Mouse (Mus musculus): ENCODE results near the gene Hexim2. TPM values are rescaled to one million over a fixed set of nuclear protein-coding genes. Genes with fewer than 3 reads are reported as not detected.

Gene Hexim2
- total RNA-seq, 2 experiments from 2014 or later: 4.2 to 4.8 TPM

DNA sequence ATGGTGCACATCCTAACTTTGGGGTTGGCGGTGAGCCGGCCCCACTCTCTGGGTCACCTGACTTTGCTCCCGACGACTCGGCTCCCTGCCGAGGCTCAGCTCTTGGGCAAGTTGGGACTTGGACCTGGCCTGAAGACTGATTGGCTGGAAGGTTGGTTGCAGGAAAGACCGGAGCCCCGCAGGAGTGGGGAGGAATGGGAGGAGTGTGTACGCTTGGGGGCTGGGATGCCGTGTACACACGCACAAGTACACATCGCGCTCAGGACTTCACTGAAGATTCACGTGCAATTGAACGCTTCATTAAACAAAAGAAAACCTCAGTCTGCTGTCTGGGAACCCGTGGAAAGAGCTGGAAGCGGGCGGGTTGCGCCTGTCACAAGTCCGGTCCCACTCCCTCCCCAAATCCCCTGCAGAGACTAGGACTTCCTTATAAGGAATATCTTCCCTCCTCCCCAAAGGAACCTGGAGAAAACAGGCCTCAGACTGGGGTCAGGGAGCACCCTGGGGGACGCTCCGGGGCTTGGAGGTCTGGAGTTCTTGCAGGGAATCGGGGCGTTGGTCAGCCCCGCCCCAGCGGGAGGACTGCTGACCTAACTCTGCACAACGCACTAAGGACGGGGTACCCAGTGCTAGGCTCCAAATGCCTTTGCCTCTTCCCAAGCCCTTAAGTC, 20.2 kb upstream of the Hexim2 start:
- peak; percentile 81 for DNase-seq

- DNase-seq: no peak
These were observed 19.7 kb upstream of the Hexim2 start for GRCm38 (mm10) chr11:103112552-103112912.

DNA sequence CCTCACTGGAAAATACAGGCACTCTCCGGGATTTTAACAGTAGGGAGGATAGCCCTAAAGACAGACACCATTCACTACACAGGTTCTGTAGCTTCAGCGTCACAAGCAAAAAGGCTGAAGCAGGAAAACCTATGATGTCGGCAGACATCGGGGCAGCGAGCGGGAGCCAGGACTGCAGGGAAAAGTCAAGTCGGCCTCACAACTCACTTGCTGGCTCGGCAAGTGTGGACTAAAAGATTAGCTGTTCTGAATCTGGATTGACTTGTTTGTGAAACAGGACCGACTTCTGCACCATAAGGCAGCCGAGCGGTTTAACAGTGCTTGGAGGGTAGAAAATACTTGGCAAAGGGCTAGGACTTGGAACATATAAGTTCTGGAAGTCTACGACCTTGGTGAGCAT, 19.2 kb upstream of the Hexim2 start:
- peak; percentile 29 for DNase-seq

GRCm38 (mm10) chr11:103113771-103114170, 18.5 kb upstream of the Hexim2 start:
- DNase-seq: no peak

DNA sequence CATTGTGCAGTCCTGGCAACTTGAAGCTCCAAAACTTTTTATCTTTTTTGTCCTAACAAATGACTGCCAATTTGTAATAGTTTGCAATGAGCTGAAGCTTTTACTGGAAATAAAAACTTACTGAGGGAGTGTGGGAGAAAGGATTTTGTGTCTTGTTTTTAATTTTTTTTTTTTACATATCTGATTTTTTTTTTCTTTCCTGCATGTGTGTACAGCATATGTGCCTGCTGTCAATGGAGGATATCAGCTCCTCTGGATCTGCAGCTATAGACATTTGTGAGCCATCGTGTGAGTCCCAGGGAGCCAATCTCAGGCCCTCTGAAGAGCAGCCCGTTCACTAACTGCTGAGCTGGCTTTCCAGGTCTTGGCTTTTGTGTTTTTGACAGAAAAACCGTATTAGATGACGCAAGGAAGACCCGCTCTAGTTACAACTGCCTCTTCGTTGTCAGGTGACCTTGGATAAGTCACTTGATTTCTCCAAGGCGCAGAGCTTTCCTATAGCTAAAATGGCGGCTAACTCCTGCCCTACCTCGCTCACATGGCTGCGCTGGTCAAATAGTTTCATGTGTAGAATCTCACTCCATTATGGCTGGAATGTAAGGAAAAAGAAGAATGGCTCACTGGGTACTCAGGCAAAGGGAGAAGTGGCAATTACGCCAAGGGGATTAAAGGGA, 17.8 kb upstream of the Hexim2 start:
- DNase-seq: no peak

DNA sequence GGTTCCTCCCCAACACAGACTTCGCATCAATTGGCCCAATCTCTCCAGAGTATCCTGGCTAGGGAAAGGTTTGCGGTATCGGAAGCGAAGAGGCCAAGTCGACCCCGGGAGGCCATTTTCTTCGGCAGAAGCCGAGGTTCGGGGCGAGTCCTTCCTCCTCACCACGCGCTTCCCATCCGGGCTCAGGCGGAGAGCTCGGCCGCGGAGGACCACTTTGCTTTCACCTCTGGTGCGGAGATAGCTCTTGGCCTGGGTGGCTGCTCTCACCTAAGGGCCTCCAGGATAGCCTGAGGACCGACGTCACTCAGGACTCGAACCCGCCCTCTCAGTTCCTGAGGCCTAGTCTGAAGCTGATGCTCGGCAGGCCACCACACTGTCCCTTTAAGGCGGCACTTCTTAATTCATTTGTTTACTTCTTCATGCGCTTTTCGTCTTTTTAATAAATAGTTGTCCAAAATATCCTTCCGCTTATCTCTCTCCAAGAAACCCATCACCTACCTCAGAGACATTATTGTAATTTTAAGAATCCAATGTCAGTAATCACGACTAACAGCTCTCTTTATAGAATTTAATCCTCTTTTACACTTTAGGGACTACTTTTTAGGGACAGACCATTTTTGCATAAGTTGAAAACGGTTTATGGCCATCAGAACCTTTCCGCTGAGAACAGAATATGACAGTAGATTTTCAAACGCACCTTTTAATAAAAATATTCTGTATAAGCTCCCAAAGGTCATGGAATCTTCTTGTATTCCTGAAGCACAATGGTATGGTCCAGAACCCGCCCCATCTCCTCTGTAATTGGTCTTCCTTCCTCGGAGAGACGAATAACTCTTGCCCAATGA, 16.8 kb upstream of the Hexim2 start:
- peak; percentile 81 for DNase-seq

DNA sequence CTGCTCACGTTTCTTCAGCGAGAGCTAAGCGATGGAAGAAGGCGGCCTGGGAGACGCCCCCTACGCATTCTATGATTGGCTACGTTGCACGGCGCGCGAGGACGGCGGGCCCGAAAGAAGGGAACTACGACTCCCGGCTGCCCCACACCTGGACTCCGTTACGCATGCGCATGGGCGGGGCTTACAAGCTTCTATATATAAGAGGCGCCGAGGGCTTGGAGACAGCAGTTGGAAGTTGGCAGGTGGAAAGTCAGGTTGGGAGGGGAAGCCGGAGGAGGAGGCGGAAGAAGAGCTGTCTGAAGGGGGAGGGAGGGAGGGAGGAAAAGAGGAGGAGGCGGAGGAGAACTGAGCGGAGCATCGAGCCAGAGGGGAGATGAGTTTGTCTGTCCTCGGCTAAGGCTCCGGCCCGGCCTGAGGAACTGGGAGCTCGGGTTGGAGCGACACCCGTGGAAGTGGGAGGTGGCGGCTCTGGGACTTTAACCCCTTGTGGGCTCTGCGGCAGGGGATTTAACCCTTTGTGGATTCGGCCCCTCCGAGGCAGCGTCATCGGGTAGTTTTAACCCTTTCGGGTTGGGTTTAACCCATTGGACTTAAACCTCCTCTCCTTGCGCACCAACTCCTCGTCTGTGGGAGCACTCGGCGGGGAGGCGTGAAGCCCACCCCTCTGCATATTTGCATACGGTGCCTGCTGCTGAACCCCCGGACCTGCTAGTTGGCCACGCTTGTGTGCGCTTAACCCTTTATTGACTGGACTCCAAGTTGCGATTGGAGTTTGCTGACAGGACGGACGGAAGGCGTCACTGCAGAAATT, 16.0 kb upstream of the Hexim2 start, which contains the start of gene Hexim1:
Hexim1 (plus strand) TSS at position 224 of the 811 bp plus-strand sequence.
- DNase-seq: peak; percentile 100

GRCm38 (mm10) chr11:103116959-103117590, 15.2 kb upstream of the Hexim2 start:
- DNase-seq: peak; percentile 86

GRCm38 (mm10) chr11:103117591-103118009, 14.6 kb upstream of the Hexim2 start:
- peak; percentile 67 for DNase-seq

- DNase-seq: no peak
These were observed 13.4 kb upstream of the Hexim2 start for GRCm38 (mm10) chr11:103118866-103119265.

DNA sequence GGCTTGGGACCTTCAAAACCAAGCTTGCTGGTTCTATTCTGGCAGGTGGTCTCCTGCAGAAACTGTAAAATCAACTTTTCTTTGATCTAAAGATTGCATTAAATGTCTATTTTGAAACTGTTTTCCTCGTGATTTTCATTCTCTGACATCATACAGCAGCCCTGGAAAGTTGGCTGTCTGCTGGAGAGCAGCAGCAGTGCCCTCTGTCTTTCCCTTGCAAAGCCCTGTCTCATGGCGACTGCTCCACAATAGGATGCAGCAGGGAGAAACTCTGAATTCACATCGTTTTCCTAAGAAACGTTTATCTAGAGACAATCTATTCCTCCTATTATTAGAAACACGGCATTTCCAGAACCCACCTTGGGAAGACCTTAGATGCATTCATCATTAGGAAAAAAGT, 12.6 kb upstream of the Hexim2 start:
- peak; percentile 31 for DNase-seq

- DNase-seq: peak; percentile 35
These were observed 11.9 kb upstream of the Hexim2 start for GRCm38 (mm10) chr11:103120315-103120714.

DNA sequence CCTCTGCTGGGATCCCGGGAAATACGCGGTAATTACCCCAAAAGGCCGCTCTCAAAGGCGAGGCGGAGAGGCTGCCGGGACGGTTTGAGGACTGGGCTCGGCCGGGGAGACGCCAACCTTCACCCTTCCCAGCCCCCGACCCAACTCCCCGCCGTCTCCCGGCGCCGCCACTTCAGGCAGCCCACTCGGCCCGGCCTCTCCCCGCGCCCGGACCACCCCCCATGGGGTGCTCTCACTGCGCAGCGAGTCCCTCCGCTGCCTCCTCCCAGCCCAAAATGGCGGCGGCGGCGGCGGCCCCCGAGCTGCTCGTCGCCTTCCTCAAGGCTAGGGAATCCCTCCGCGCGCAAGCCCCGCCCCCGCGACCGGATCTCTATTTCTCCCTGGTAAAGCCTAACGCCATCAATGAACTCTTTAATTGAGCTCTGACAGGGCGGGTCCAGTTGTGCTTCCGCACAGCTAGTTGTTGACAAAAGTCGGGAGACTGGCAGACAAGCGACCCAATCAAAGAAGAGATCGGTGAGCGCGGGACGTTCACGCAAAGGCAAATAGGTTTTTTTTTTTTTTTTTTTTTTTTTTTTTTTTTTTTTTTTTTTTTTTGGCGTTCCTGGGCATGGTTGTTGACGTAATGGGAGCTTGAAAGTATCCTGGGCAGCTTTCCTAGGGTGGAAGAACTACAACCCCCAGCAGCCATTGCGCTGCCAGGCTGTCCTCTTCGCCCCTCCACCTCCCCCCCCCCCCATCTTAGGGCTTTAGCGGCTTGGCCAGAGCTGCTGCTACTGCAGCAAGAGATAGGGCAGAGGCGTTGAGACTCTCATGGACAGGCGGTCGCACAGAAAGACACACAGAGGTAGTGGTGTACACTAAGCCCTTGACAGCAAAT, 587 bp downstream of the Hexim2 start:
- DNase-seq: peak; percentile 100

DNA sequence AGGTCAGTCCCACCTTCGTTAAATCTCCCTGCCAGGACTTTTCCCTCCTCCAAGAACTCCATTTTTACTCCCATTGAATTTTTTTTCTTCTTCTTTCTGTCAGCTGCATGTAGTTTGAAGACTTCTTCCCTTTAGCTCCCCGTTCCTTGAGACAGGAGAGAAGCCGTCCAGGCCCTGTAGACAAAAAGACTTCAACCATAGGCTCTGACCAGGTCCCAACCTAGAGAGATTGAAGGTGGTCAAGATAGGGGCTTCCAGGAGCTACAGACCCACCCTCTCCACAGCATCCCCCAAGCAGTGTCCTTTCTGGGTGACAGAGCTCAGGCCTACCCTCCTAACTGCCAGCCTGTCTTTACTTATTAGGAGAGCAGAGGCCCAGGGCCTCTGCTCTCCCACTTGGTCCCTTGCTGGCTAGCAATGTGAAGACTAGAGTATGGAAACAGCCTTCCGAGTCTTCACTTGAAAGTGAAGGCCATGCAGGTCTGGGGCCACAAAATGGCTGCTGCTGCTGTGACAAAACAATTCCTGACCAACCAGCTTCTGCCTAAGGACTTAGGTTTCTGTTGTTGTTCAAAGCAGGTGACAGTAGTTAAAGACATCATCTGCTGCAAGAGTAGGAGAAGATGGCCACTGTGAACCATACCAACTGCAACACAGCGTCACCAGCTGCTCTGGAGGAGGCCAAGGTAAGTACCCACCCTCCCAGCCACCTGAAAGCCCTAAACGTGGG, 1.4 kb downstream of the Hexim2 start:
- DNase-seq: no peak

DNA sequence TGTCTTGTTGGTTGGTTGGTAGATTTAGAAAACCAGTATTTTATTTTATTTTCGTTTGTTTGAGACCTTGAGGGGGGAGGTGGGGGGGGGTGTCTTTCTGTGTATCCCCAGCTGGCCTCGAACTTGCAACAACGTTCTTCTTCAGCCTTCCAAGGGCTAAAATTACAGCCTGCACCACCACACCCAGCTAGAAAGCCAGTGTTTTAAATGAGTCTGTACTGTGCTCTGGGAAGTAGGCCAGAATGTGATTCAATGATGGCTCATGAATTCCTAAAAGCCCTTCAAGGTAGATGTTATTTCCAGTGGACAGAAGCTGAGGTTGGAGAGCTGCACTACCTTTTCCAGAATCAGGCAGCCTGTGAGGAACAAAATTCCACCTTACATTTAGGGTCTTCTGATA, 2.0 kb downstream of the Hexim2 start:
- no peak for DNase-seq

DNA sequence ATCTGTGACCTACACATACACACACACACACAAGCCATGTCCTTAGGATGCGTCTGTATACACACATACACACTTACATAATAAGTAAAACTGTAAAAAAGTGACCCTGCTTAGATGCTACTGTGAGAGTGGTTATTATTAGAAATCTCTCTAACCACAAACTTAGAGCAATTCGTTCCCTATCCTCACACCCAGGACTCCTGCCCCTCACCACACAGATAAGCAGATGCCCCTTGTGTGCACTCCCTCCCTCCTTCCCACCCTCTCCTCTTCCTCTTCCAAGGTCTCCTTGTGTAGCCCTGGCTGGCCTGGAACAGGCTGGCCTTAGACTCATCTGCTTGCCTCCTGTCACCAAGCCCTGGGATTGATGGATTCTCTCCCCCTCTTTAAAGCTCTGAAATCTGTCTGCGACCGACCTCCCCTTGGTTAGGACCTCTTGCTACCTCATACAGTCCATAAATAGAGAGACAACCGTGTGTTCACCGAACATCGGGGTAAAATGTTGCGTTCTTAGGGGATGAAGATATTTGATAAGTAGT, 3.9 kb downstream of the Hexim2 start:
- no peak for DNase-seq

DNA sequence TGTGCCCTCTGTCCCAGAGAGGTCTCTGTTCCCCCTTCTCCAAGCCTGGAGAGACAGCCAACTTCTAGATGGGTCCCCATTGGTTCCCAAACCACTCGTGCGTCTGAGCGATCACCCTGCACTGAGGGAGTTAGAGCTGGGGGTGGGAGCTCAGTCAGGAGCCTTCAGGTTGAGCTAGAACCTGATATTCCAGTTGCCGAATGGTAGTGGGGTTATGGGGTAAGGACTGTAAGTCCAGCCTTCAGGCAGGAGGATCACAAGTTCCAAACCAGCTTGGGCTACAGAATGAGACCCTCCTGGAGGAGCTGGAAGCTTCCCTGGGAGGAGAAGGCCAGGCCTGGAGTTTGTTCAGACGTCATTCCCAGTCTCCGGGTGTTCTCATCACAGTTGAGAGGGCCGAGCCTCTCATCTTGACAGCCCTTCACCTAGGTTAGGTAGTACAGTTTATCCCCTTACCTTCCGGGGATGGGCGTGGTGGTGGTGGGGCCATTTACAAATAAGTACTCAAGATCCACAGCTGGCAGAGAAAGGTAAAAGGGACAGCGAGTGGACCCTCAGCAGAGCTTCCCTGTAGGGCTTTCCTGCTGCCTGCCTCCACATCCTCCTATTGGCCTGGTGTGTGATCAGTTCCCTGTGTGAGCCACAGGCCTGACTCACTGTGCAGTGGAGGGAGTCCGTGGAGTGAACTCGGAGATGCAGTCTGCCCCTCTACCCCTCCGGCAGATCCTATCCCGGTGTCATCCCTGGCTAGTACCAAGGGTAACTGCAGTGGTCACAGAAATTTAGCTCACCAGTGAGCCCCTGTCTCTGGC, 7.9 kb downstream of the Hexim2 start:
- DNase-seq: no peak

GRCm38 (mm10) chr11:103140763-103141100, 8.5 kb downstream of the Hexim2 start:
- peak; percentile 33 for DNase-seq
